Mouse (Mus musculus): ENCODE data around the gene 4930519P11Rik.

The 4930519P11Rik gene

DNA sequence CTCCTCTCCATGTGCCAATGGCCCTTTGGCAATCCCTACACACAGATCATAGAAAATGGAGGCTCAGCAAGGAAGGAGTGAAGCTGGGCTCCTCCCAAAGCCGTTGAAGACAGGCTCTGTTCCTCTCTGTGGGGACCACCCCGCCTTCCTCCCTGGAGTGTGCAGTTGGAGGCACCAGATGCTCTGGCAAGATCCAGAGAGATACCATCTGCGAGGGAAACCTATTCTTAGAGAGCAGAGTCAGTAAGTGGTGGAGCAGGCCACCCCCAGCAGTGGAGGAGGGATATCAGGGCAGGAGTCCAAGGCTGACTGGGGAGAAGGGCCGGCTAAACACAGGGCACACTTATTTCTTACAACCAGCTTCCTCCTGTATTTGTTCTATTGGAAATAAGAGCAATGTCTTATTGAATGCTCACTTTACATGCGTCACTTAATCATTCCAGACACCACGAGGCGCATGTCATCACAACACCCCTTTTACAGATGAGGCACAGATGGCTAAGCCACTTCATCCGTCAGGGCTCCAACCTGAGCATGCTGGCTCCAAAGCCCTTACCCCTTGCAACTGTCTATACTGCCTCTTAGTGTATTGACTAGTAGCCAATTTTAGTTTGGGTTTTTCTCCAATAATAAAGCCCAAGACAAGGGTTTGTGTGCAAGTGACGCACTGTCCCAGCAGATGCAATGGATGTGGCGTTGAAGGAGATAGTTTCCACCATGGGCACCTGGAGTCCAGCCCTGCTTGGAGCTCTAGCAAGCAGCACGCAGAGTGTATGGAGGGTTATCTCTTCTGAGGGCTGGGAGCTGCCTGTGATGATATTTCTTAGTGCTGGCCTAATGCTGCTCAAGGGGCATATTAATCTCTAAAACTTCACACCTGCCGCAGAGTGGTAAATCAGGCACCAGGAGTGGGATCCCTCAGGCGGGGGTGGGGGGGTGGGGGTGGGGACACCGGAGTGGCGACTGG is 29.0 kb downstream of the 4930519P11Rik start:
- DNase-seq: peak; percentile 87 to 88

DNA sequence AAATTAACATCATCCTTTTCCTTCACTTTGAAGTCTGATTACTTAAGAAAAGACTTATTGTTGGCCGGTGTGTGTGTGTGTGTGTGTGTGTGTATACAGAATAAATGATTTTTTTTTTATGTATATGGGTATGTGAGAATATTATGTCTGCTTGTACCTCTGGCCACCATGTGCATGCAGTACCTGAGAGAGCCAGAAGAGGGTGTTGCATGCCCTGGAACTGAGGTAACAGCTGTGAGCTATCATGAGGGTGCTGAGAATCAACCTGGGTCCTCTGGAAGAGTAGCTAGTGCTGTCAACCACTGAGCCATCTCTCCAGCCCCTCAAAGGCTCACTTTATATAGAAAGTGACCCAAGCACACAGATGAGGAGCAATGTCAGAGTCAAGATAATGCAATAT is 31.8 kb downstream of the 4930519P11Rik start:
- no peak for DNase-seq

DNA sequence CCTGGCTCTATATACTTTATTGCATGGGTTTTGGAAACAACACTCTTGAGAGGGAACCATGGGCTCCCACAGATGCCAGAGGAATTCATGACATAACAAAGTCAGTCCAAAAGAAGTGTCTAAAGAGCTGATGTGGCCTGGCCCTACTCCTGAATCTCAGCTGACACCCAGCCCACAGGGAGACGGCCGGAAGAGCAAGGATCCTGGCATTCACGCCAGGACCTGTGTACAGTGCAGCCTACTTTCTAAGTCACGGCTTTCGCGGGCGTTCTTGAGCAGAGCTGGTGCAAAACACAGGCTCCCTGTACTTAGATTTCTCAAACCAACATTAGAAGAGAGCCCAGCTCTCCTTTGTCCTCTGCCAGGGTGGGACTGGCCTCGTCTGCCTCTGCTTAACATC is 32.7 kb downstream of the 4930519P11Rik start:
- DNase-seq: no peak

DNA sequence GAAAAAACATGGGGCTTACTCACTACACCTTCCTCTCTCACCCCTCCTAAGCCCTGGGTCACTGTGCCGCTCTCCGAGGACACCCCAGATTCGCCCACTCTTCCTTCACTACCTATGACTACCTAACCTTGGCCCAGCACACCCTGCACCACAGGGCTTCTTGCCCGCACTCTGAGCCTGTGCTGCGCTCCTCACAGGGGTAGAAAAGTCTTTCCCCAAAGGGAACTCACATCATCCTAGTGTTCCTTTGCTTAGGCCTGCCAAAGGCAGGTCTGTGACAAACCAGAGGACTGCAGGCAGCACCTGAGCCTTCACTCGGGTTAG is 35.5 kb downstream of the 4930519P11Rik start:
- no peak for DNase-seq

DNA sequence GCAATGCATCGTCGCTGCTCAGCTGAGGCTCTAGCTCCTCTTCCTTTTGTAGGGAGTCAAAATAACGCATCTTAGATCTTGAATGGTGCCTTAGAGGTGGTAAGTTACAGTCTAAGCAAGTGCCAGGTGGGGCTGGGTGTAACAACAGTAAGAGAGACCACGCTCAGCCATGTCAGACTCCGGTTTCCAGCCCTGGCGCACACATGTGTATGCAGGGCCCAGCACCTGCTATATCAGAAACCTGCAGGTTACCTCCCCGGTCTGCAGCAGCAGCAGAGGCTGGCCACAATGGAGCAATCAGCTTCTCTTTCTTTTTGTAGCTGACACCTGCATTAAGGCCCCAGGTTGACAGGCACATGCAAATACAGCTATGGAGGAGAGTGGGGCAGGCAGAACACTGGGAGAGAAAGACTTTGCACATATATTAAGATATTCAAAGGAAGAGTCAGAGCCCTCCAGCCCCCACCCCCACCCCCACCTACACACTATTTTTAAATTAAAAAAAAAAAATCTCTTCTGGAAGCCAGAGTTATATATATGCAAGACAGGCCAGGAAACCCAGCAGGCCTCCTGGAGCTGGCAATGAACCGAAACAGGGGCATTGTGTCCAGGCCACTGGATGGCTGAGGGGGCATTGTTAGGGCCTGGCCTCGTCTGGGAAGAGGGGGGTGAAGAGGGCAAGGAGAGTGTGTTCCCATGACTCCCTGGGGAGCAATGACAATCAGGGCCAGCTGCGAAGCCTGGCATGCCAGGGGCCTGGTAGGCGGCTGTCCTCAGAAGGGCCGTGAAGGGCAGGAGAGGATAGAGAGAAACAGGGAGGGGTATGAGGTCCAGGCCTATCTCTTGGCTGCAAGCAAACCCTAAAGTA is 36.1 kb downstream of the 4930519P11Rik start:
- DNase-seq: no peak

DNA sequence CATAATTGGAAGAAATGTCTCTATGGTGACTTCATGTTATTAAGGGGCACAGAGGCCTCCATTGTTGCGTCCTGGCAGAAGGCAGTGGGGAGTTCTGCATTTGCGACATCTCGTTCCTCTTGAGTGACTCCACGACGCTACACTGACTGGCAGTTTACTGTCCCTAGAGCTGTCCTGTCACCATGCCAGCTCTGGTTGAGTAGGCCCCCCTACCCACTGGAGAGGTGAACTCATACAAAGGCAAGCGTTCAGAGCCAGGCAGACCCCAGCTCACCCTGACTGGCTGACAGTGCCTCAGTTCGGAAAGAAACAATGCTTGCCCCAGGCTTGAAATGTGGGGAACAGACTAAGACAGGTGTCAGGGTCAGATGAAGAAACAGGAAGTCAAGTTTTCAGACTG is 39.0 kb downstream of the 4930519P11Rik start:
- no peak for DNase-seq

DNA sequence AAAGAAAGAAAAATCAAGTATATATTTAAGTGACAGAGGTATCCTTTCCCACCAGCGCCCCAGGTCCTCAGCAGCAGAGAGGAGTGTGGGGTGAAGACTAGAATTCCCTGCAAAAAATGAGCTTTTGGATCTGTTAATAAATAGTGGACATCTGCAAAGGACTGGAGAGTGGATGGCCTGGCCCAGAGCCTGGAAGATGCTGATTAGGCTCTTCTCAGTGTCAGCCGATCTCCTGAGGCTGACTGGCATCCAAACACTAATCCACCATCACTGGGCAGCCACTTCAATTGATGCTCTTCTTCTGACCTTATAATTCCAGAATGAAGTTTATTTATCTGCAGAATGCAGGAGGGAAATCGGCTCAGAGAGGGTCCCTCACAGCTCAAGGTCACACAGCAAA is 40.2 kb downstream of the 4930519P11Rik start:
- no peak for DNase-seq

DNA sequence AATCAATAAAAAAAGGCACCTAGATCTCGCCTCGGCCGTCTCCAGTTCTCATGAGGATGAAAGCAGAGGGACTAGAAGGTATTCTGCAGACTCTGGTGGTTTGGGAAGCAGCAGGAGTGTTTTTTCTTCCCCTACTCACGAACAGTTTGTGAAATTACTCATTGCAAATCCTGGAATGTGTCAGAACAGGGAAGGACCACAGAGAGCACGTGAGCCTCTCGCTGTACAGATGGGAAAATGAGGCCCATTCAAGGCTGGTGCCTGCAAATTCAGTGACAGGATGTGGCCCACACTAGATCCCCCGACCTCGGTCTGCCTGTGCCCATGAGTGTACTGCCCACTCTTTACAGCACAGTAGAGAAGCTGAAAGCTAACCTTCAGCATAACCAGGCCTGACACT is 41.3 kb downstream of the 4930519P11Rik start:
- no peak for DNase-seq

DNA sequence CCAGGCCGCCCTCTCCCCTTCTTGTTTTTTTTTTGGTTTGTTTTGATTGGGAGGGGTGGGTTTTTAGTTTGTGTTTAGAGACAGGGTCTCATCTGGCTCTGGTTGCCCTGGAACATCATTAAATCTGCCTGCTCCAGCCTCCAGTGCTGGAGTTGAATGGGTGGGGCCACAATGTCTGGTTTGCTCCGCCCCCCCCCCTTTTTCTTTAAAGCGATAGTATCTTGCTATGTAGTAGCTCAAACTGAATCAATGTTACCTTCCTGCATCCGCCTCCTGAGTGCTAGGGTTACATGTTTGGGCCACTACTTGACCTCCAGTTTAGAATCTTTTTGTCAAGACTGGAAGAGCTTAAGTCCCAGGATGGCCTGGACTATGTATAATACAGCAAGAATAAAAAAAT is 42.0 kb downstream of the 4930519P11Rik start:
- DNase-seq: no peak

DNA sequence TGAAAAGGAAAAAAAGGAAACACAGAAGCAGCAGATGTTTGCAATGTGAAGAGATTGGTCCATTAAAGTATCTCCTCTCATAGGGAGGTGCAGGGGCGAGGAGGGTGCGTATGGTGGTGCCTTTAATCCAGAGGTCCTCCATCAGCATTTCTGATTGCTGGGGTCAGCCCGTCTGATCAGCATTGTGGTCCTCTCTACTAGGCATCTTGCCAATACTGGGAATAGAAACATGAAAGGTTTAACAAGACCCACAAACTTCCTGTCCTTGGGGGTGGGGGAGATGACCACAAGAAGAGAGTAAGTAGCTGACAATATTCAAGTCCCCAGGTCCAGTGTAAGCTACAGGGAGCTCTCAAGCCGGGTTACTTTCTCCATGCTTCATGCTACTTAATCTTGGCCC is 42.6 kb downstream of the 4930519P11Rik start:
- DNase-seq: peak in 1 of 2 experiments; percentile 11

DNA sequence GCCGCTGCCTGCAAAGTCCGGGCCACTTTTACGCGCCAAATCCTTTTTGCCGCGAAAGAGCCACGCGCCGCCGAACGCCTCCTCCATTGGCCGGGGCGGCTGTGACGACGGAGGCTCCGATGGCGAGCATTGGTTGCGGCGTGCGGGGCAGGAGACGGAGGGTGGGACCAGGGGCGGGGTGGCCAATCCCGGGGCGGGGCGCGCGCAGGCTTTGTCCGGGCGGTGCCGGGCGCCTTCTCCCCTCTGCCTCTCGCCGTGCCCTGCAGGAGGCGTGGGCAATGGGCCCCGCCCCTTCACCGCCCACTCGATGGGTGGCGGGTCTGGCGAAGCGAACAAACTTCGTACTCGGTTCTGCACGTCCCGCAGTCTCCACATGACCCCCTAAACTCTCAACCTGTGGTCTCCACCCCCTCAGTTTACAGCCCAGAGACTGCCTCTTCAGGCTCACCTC is 43.4 kb downstream of the 4930519P11Rik start, which contains the start of gene E2f1:
E2f1 (minus strand) TSS at position 57 of the 451 bp plus-strand sequence.
- peak; percentile 92 to 97 for DNase-seq

DNA sequence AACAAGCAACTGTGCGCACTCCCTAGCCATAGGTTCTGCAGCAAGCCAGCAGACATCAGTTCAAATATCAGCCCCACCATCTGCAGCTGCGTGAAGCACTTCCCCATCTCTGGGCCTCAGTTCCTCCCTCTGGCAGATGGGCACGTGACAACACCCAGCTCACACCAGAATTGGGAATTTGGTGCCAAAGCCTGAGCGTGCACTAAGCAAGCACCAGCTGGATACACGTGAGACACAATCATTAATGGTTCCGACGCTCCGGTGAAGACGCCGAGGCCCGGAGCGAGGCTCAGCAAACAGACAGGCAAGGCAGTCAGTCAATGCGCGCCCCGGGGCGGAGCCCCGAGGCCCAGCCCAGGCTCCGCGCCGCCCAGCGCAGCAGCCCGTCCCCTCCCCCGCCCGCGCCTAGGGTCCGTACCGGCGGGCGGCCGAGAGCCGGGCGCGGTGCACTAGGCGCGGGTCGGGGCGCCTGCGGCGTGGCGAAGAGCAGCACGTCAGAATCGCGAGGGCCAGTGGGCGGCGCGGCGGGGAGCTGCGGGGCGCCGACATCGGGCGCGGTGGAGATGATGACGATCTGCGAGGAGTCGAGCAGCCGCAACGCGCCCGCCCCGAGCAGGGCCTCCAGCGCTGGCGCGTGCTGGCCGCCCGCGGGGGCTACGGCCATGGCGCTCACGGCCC is 44.0 kb downstream of the 4930519P11Rik start:
- DNase-seq: peak in 1 of 2 experiments; percentile 64

DNA sequence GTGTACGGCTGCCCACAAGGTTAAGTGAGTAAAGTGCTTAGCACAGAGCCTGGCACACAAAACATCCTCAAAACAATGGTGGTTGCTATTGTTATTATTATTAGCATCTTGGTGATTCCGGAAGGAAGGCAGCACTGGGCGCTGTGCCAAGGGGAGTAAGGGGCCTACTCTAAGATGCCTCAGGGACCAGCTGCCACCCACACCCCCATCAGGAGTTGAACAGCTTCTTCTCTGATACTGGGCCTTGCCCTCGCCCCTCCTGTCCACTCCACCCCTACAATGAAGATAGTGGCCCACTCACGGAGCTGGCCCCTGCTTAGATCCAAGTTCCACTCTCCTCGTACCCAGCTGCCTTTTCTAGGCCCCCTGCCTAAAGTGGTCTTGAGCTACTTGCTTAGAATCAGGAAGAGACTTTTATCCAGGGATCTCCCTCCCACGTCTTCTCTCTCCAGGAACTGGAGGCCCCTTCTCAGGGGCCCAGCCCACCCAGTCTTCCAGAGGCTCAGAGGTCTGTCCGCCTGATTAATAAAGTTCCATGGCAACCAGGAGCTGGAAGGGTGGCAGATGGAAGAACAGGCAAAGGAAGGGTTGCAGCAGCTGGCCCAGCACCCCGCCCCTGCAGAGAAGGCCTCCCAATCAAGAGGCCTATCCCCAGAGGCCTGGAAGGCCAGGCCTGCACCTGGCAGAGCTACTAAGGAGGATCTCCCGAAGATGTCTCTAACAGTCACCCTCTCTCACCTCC is 44.7 kb downstream of the 4930519P11Rik start:
- DNase-seq: peak; percentile 25 to 27

DNA sequence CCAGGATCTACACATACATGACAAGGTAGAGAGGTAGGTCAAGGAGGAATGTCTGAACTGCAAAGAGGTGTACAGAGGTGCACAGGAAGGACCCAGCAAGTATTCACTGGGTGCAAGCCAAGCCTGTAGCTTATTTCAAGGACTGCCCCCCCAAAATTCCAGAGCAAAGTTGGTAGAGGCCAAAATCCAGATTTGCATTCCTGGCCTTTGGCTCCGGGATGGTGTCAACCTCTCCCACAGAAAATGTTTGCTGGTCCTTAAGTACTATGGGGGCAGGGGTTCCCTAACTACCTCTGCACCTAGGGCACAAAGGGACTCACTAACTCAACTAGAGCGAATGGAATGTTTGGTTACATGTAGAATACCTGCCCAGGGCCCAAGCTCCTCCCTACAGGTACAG is 45.5 kb downstream of the 4930519P11Rik start:
- no peak for DNase-seq

DNA sequence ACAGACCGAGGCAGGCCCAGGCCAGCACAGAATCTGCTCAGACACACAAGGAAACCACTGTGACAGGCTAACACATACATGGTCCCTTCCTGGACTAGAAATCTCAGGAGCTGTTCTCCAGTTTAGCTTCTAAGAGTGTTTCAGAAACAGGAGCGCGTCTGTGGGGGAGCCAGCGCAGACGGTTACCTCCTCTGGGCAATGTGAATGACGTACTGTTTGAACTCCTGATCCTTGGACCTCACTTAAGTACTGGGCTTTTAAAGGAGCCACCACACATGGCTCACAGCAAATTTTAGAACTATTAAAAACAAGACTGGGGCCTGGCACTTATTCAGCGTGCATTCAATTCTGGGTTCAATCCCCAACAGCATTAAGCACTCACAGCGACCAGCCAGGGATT is 46.6 kb downstream of the 4930519P11Rik start:
- DNase-seq: peak; percentile 8 to 13

DNA sequence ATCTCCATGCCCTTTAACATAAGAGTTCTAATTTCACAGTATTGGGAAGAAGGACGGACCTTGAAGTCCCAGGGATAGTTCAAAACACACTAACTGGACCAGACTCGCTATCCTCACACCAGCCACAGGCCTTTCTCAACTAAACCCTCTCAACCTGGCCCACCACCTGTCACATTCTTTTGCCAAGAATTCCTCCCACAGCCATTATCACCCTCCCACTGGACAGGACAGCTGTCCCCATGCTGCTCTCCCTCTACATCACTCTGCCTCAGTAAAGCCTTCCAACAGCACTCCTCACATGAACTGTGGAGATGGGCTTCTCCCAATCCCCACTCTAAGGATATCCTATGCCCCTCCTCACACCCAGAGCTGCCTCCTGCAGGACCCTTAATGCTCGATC is 47.7 kb downstream of the 4930519P11Rik start:
- peak; percentile 87 to 90 for DNase-seq

DNA sequence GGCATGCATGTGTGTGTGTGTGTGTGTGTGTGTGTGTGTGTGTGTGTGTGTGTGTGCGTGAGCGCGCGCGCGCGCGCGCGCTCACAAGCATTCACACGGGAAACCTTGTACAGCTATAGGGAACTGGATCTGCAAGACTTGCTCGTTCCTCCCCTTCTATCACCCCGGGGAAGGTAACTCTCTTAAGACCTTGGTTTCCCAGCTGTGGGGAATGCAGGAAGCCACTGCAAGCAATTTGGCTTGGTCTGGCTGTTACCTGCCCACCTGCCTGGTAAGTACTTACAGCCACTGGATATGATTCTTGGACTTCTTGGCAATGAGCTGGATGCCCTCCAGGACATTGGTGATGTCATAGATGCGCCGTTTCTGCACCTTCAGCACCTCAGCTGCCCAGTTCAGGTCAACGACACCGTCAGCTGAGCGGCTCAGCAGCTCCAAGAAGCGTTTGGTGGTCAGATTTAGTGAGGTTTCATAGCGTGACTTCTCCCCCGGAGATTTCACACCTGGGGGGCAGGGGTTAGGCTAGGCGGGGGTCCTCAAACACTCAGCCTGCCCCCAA is 49.5 kb downstream of the 4930519P11Rik start:
- DNase-seq: peak in 1 of 2 experiments; percentile 12

All from cerebellum, postnatal 25 days (tissue).